Mouse (Mus musculus): ENCODE data around the gene Enox1. TPM values are rescaled to one million over a fixed set of nuclear protein-coding genes. Genes with fewer than 3 reads are reported as not detected.

The Enox1 gene
- polyA plus RNA-seq, 1 experiment from 2014 or later: 40.3 TPM

DNA sequence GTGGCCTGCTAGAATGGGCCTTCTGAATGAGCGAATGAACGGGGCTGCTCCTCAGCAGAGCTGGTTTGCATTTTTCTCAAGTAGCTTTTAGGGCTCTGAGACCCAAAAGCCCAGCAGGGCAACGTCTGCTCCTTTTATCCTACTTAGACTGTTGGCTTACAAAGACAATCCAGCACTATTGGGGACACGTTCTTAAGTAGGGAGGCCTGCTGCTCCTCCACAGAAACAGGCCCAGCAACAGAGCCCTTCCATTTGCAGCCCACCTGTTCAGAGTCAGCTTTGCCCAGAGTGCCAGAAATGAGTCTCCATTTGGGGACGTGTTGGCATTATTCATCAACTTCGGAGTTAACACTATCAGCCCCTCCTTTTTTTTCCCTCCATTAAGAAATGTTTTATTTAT is 548.4 kb downstream of the Enox1 start:
- peaks cover 4% of the 10 kb centered on the region; the same call in 1 of the 2 replicates for H3K4me1 ChIP-seq
- H3K27me3 ChIP-seq: no peaks in the 10 kb centered on the region
- no peak overlapping the region for H3K27ac ChIP-seq
- H3K4me2 ChIP-seq: no peak overlapping the region
- H3K9me3 ChIP-seq (replicated peaks): no peaks in the 10 kb centered on the region
- peaks cover 12% of the 10 kb centered on the region; the same call in 1 of the 2 replicates for H3K36me3 ChIP-seq (ENCODE audit: poor library complexity, severe bottlenecking)
- peak; percentile 41; the same call in 1 of the 2 replicates for ATAC-seq
- 14% methylated on average over 6 of the region's 6 CpGs for WGBS
- no peak overlapping the region for H3K4me3 ChIP-seq
- H3K9ac ChIP-seq: no peak overlapping the region

DNA sequence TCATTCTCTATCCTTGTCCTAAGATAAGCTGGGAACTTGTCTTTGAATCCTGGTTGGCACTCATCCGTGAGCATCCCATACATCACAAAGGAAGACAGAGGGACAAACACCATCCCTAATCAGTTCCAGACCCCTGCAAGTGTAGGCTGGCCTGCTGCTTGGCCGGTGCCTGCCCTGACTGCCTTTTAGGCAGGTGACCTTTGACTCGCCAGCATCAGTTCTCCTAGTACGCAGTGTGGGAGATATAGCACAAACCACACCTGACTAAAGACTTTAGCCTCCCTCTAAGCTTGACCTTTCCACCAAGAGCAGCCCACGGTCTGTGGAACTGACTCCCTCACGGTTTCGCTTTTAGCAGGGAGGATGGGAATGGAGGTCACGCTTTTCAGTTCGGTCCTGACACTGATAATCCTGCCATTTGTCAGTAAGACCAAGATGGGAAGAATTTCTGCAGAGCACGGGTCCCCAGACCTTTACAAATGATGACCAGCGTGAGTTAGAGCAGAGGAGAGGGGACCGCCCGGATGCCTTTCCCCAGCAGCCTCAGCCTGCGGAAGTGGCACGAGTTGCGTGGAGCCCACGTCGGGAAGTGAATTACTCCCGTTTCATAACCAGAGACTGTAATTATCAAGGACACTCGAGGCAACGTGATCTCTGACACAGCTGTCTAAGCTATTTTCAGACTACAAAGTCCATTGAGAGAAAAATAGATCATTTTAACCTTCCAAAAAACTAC is 550.1 kb downstream of the Enox1 start:
- H3K27ac ChIP-seq: no peak overlapping the region
- H3K4me2 ChIP-seq: no peak overlapping the region
- H3K4me1 ChIP-seq: peaks cover 4% of the 10 kb centered on the region; the same call in 1 of the 2 replicates
- WGBS: 80% methylated on average over 21 of the region's 21 CpGs
- ATAC-seq: no peak
- no peaks in the 10 kb centered on the region for H3K9me3 ChIP-seq (replicated peaks)
- peaks cover 9% of the 10 kb centered on the region for H3K36me3 ChIP-seq (ENCODE audit: poor library complexity, severe bottlenecking)
- H3K27me3 ChIP-seq: no peaks in the 10 kb centered on the region
- H3K9ac ChIP-seq: no peak overlapping the region
- H3K4me3 ChIP-seq: no peak overlapping the region

DNA sequence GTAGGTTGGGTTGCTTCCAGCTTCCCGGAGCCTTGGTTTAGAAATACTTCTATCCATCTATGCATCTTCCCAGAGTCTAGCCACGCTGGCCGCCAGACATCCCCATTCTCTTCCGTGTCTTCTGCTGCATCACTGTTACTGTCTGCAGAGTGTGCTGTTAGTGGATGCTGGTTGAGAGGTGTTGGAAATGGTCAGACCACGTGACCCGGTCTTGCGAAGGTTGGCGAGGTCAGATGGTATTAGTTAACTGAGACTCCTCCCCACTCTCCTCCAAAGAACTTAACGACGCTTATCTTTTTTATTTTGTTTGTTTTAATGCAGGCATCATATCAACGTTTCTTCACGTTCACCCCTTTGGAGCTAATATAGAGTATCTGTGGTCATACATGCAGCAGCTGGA is 550.7 kb downstream of the Enox1 start:
- Histone ChIP-seq H3K27ac (no peak overlapping the region), H3K9me3 (replicated peaks) (no peaks in the 10 kb centered on the region), H3K4me3 (no peak overlapping the region), H3K27me3 (no peaks in the 10 kb centered on the region), H3K4me1 (peaks cover 4% of the 10 kb centered on the region; the same call in 1 of the 2 replicates), H3K9ac (no peak overlapping the region), H3K4me2 (no peak overlapping the region), H3K36me3 (ENCODE audit: poor library complexity, severe bottlenecking) (peaks cover 3% of the 10 kb centered on the region; the same call in 1 of the 2 replicates)
- 90% methylated on average over 12 of the region's 12 CpGs for WGBS
- ATAC-seq: no peak

DNA sequence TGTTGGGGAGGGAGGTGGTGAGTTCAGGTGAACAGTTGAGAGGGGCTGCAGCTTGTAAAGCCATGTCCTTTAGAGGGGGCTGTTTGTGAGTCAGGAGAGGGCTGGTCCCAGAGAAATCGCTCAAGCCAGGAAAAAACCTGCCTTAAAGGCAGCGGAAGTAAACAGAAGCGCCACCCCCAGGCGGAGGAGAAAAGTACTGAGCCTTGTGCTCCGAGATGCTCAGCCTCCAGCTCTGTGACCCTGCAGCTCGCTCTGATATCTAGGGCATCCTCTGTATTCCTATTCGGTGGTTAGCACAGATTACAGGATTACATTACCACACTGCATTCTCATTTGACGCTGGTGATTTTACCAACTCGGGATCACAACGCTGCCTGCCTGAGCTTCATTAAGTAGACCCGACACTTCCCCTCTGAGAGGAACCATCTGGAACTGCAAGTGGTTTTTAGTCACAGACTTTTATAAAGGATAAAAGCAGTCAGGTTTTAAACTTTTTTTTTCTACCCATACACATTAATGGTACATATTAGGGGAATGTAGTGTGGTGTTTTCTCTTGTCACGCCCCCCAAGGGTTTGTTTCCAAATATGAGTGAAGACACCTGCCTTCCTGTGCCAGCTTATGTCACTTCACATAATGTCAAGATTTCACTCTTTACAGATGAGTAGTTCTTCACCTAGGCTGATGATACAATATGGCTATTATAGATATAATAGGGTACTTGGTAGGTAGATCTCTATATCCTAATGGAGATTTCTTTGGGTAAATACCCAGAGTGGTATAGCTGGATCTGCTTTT is 552.0 kb downstream of the Enox1 start:
- Histone ChIP-seq H3K27me3 (no peaks in the 10 kb centered on the region), H3K36me3 (ENCODE audit: poor library complexity, severe bottlenecking) (peaks cover 3% of the 10 kb centered on the region; the same call in 1 of the 2 replicates), H3K27ac (no peak overlapping the region), H3K4me2 (no peak overlapping the region), H3K4me1 (peaks cover 4% of the 10 kb centered on the region; the same call in 1 of the 2 replicates), H3K4me3 (no peak overlapping the region), H3K9ac (no peak overlapping the region), H3K9me3 (replicated peaks) (no peaks in the 10 kb centered on the region)
- WGBS: 60% methylated on average over 12 of the region's 12 CpGs
- ATAC-seq: no peak

DNA sequence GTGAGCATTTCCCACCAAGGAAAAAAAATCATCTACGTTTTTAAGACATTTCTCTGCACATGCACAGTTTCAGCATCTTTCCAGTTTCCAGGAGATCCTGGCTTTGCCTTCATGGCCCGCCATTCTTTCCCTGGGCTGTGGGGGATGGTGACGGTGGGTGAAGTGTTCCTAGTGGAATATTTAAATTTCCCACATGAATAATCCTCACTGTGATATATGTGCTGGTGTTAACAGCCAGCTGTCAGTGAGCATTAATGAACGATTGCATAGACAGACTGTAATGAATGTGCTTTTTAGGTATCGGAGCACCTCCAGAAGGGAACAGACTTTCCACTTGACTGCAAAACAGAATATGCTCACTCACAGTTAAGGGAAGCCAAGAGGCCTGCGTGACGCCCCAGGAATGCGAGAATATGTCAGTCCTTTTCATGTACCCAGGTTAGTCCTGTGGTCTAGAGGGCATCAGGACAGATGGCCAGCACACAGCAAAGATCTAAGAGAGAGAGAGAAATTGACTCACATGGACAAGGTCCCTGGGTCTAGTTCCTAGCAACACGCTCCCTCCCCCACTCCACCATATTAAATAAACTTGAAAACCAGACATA is 558.5 kb downstream of the Enox1 start:
- no peak overlapping the region for H3K4me2 ChIP-seq
- ATAC-seq: peak; percentile 56
- H3K9ac ChIP-seq: no peak overlapping the region
- WGBS: 69% methylated on average over 9 of the region's 9 CpGs
- 0 out of 2 replicates have a peak overlapping the region, but pooled peaks have one; percentile 2 for H3K27ac ChIP-seq
- H3K9me3 ChIP-seq (replicated peaks): 0 out of 2 replicates have a peak, but pooled peaks cover 3% of the 10 kb centered on the region
- H3K27me3 ChIP-seq: no peaks in the 10 kb centered on the region
- H3K4me1 ChIP-seq: peaks cover 13% of the 10 kb centered on the region
- peaks cover 9% of the 10 kb centered on the region for H3K36me3 ChIP-seq (ENCODE audit: poor library complexity, severe bottlenecking)
- H3K4me3 ChIP-seq: no peak overlapping the region

DNA sequence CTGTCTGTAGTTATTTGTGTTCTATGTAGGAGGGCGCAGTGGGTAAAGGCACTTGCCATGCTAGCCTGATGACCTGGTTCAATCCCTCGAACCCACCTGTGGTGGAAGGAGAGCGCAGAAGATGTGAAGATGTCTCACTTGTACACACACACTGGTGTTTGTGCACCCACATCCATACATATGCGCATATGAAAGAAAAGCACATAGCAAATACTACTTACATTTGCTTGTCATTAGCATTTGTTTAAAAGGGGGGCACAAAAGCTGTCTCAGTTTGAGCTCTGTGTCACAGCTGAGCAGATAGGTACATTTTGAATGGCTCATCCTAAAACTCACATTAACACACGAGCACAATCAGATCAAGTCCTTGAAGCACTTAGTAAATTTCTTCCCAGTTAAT is 560.4 kb downstream of the Enox1 start:
- no peak for ATAC-seq

DNA sequence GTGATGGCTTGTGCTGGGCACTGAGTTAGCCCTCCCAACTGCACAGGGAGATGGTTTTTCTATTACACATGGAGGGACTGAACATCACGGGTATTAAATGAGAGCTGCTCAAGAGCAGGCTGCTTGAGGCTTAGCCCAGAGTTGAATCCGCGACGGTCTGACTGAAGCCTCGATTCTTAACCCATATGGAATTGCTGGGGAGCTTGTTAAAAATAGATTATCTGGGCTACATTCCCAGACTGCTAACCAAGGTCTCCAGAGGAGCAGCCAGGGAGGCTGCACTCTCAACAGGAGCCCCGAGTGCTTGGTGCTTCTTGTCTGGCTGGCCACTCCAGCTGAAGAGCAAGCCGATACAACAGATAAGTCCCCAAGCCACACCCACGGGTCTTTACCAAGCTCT is 562.3 kb downstream of the Enox1 start:
- no peaks in the 10 kb centered on the region for H3K27me3 ChIP-seq
- H3K36me3 ChIP-seq (ENCODE audit: poor library complexity, severe bottlenecking): peaks cover 6% of the 10 kb centered on the region
- WGBS: 80% methylated on average over 8 of the region's 8 CpGs
- H3K4me3 ChIP-seq: no peak overlapping the region
- H3K4me2 ChIP-seq: no peak overlapping the region
- H3K9ac ChIP-seq: no peak overlapping the region
- ATAC-seq: no peak
- 0 out of 2 replicates have a peak, but pooled peaks cover 3% of the 10 kb centered on the region for H3K9me3 ChIP-seq (replicated peaks)
- H3K4me1 ChIP-seq: peaks cover 13% of the 10 kb centered on the region
- H3K27ac ChIP-seq: no peak overlapping the region

More for the DNA sequence above, 560.4 kb downstream of the Enox1 start:
- H3K9me3 ChIP-seq (replicated peaks): 0 out of 2 replicates have a peak, but pooled peaks cover 3% of the 10 kb centered on the region
- H3K4me3 ChIP-seq: no peak overlapping the region
- no peaks in the 10 kb centered on the region for H3K27me3 ChIP-seq
- H3K27ac ChIP-seq: no peak overlapping the region
- H3K4me1 ChIP-seq: peaks cover 13% of the 10 kb centered on the region
- WGBS: 85% methylated on average over 5 of the region's 5 CpGs
- no peak overlapping the region for H3K9ac ChIP-seq
- H3K4me2 ChIP-seq: no peak overlapping the region
- peaks cover 6% of the 10 kb centered on the region for H3K36me3 ChIP-seq (ENCODE audit: poor library complexity, severe bottlenecking)

DNA sequence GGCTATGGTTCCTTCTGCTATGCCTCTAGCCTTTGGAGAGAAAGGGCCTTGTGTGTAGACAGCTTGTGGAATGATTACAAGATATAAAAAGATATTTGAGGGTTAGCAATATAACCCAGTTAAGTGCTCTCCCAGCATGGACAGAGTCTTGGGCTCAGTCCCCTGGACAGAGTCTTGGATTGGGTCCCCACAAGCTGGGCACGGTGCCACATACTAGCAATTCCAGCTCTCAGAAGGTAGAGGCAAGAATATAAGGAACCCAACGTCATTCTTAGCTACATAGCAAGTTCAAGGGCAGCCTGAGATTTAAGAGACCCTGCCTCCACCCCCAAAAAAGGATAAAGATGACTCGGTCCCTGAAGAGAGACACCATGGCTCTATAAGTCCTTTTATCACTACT is 581.5 kb downstream of the Enox1 start:
- no peak overlapping the region for H3K4me3 ChIP-seq
- H3K27ac ChIP-seq: no peak overlapping the region
- 86% methylated on average over 3 of the region's 3 CpGs for WGBS
- H3K36me3 ChIP-seq (ENCODE audit: poor library complexity, severe bottlenecking): no peaks in the 10 kb centered on the region
- H3K9ac ChIP-seq: no peak overlapping the region
- H3K4me2 ChIP-seq: no peak overlapping the region
- H3K27me3 ChIP-seq: no peaks in the 10 kb centered on the region
- H3K4me1 ChIP-seq: no peaks in the 10 kb centered on the region
- ATAC-seq: no peak
- H3K9me3 ChIP-seq (replicated peaks): no peaks in the 10 kb centered on the region

DNA sequence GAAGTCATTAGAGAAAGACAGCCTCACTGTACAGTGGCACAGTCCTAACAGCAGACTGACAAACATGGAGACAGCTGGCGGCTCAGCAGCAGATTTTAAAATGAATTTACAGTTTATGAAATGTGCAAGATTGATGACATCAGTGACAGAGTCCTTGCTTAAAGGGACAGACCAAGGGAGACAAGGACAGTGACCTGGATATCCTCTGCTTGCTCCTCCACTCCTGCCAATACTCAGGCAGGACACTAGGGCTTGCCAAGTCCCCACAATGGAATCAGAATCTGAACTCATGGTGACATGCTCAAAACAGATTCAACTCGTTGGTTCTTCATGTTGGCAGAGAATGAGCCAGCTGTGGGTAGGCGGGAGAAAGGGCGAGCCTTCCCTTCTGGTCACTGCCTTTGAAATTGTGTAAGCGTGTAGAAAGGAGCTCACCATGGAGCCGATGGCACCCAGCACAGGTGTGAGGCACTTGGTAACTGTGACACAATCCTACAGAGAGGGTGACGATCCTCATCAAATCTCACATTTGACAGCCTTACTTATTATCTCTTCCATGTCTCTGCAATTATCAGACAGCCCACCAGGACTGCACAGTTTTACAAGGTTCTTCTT is 582.3 kb downstream of the Enox1 start:
- Histone ChIP-seq H3K27ac (no peak overlapping the region), H3K9me3 (replicated peaks) (no peaks in the 10 kb centered on the region), H3K4me1 (no peaks in the 10 kb centered on the region), H3K9ac (no peak overlapping the region), H3K4me3 (no peak overlapping the region), H3K36me3 (ENCODE audit: poor library complexity, severe bottlenecking) (no peaks in the 10 kb centered on the region), H3K27me3 (no peaks in the 10 kb centered on the region), H3K4me2 (no peak overlapping the region)
- 76% methylated on average over 7 of the region's 7 CpGs for WGBS
- ATAC-seq: no peak

DNA sequence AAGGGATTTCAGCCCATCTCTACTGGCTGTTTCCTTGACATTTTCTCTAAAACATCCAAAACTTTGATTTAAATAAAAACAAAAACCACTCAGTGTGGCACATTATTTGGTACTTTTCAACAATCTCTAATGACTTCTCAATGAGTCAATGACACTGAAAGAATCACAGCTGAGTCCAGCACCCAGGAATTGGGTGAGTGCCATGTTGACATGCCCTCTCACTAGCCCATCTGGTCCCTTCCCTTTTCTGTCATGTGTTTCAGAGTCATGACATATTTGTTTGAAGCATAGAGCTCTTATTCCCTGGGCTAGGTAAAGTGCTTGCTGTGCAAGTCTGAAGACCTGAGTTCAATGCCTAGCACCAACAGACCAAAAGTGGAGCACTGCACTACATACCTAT is 582.8 kb downstream of the Enox1 start:
- Histone ChIP-seq H3K36me3 (ENCODE audit: poor library complexity, severe bottlenecking) (no peaks in the 10 kb centered on the region), H3K4me1 (no peaks in the 10 kb centered on the region), H3K4me2 (no peak overlapping the region), H3K9ac (no peak overlapping the region), H3K27ac (no peak overlapping the region), H3K4me3 (no peak overlapping the region), H3K27me3 (no peaks in the 10 kb centered on the region), H3K9me3 (replicated peaks) (no peaks in the 10 kb centered on the region)
- ATAC-seq: no peak

DNA sequence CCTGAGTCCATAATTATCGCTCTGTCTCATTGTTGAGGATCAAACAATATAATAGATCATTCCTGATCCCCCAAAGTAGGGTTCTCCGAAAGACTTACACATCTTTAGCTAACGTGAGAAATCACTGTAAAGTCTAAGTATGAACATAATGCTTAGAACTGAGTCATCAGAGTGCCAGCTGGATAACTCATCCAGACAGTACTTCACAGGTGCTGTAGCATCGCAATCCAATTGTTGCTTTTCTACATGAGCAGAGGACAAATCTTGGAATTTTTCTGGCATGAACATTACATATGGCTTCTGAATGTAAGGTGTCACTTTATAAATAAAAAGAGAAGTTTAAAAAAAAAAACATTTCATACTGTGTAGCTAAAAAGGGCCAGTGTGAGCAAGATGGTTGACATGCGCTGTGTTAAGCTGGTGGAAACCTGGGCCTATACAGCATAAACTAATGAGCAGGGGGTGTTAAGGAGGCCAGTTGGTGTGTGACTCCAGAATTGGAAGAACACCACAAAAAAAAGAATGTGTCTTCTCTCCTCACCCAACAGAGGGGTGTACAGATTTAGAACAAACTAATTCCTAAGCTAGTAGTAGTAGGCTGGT is 588.2 kb downstream of the Enox1 start:
- H3K4me3 ChIP-seq: no peak overlapping the region
- WGBS: 96% methylated on average over 5 of the region's 5 CpGs

More for the DNA sequence above, 588.2 kb downstream of the Enox1 start:
- H3K9me3 ChIP-seq (replicated peaks): no peaks in the 10 kb centered on the region
- H3K4me1 ChIP-seq: no peaks in the 10 kb centered on the region
- no peak overlapping the region for H3K4me2 ChIP-seq
- no peak overlapping the region for H3K9ac ChIP-seq
- H3K27me3 ChIP-seq: no peaks in the 10 kb centered on the region
- no peak overlapping the region for H3K27ac ChIP-seq
- no peaks in the 10 kb centered on the region for H3K36me3 ChIP-seq (ENCODE audit: poor library complexity, severe bottlenecking)
- no peak for ATAC-seq

Data from forebrain, embryonic 13.5 days (tissue).